Mouse (Mus musculus) bone marrow, adult 2 months (tissue): ENCODE measurements around the gene Saxo1.

Source experiments
- CTCF ChIP-seq: fragments of 200-500 bp; IDR thresholded peaks from 2 replicates; pipeline ENCODE4 v1.5.1; 2011; ENCODE audit warnings: low read length, control low read depth; ENCODE audit not compliant: control insufficient read depth, insufficient read depth
- POLR2A ChIP-seq: fragments of 200-500 bp; IDR thresholded peaks from 2 replicates; pipeline ENCODE4 v1.6.1; 2011; ENCODE audit warnings: low read depth, mild to moderate bottlenecking, control low read depth, low read length, borderline replicate concordance; ENCODE audit not compliant: control insufficient read depth

DNA sequence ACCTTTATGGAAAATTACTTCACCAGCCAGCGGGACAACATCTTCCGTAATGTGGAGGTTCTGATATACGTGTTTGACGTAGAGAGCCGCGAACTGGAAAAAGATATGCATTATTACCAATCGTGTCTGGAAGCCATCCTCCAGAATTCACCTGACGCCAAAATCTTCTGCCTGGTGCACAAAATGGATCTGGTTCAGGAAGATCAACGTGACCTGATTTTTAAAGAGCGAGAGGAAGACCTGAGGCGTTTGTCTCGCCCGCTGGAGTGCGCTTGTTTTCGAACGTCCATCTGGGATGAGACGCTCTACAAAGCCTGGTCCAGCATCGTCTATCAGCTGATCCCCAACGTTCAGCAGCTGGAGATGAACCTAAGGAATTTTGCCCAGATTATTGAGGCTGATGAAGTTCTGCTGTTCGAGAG, 18.0 kb upstream of the Saxo1 start:
- TF ChIP-seq CTCF (no peak), POLR2A (no peak)
